23 mouse cellular contexts compared by ENCODE assay signal in genomic region chr2:35255004-35255403, GRCm38 (mm10). TPM values are rescaled to one million over a fixed set of nuclear protein-coding genes. Genes with fewer than 3 reads are reported as not detected.
DNase-seq lines count a peak whose midpoint lies in the region; TF ChIP-seq lines count a peak whose summit lies in the region.
"Had no signal": no experiment of that assay in that cellular context is flagged by ENCODE, and none has a peak within 500 bp of the region (broad histone marks: within the 10 kb centered on the region; RNA-seq: fewer than 3 reads in every experiment).

No protein-coding gene starts in this region.

- peaks cover 8% of the 10 kb centered on the region for H3K27me3 ChIP-seq in CH12.LX (replicated peaks)
- H3K27me3 ChIP-seq: embryonic facial prominence, embryonic 13.5 days had no signal

- H3K4me2 ChIP-seq in CH12.LX (ENCODE audit: insufficient read depth, low read depth, poor library complexity, severe bottlenecking): peak overlapping the region; percentile 88

- TF ChIP-seq POLR2A in CH12.LX (IDR thresholded peaks at IDR 0.05; ENCODE audit: low read depth, low read length): no peak

- in situ Hi-C loops in CH12.LX (cut with MboI; ENCODE audit: low pct_ligation_motif_present, low pct_unique_long_range_greater_than_20kb, low sequenced_read_pairs): loop anchor here (5.0 kb wide), 1 partner anchor 43 kb away; no protein-coding TSS in a partner anchor

- H3K9ac ChIP-seq in CH12.LX (ENCODE audit: insufficient read depth, low read depth): peak overlapping the region; percentile 10
- H3K9ac ChIP-seq: forebrain, embryonic 12.5 days had no signal

- no peaks in the 10 kb centered on the region for H3K9me3 ChIP-seq in CH12.LX (replicated peaks; ENCODE audit: low read length)
- H3K9me3 ChIP-seq: embryonic facial prominence, embryonic 13.5 days; embryonic facial prominence, embryonic 15.5 days; forebrain, embryonic 10.5 days; forebrain, embryonic 12.5 days had no signal

- no peak for TF ChIP-seq CTCF in CH12.LX (conservative IDR thresholded peaks at IDR 0.05 in 1 of 2, IDR thresholded peaks at IDR 0.05 in 1 of 2; ENCODE audit: low read depth in 2 of 2, low read length in 2 of 2)

- peaks cover 32 to 71% of the 10 kb centered on the region in 2 experiments for H3K4me1 ChIP-seq in CH12.LX (ENCODE audit: control insufficient read depth in 1 of 2, insufficient read depth in 2 of 2)

- intact Hi-C loops in gastrocnemius, postnatal 36 days (cut with DNase I): no loop called here

- TF ChIP-seq RAD21 in CH12.LX (IDR thresholded peaks at IDR 0.05; ENCODE audit: low read depth, low read length): no peak

- no peaks in the 10 kb centered on the region for H3K79me2 ChIP-seq in CH12.LX (replicated peaks; ENCODE audit: control insufficient read depth, extremely low read depth, insufficient read depth, poor library complexity, severe bottlenecking)

- TF ChIP-seq EP300 in CH12.LX (IDR thresholded peaks at IDR 0.05; ENCODE audit: low read length): no peak; the same call in 1 of the 2 replicates

- DNase-seq in 3134 (ENCODE audit: extremely low read depth, insufficient read length, low spot score): peak; percentile 80
- peak; percentile 84 for DNase-seq in 3T3-L1 (ENCODE audit: low read depth, low spot score)
- DNase-seq in CH12.LX (ENCODE audit: extremely low read depth): no peak
- peak; percentile 50 for DNase-seq in NIH3T3 (ENCODE audit: low read depth)
- no peak for DNase-seq in gastrocnemius, postnatal 36 days
- no peak for DNase-seq in right cerebral cortex, postnatal 10 days (ENCODE audit: low spot score in 2 of 2)
- DNase-seq in kidney, postnatal 10 days: no peak
- no peak for DNase-seq in right cerebral cortex, adult 2 months (ENCODE audit: low spot score in 2 of 2)
- DNase-seq: adrenal gland, adult 2 months; adrenal gland, postnatal 10 days; adrenal gland, postnatal 25 days; cerebellum, adult 11 months; cerebellum, adult 18-20 months; cerebellum, adult 8-10 months; cerebellum, adult 9-11 months; cerebellum, postnatal 14 days; cerebellum, postnatal 36 days; embryo, embryonic 11 days had no signal

- dilution Hi-C loops in CH12.LX (cut with MboI; ENCODE audit: extremely low pct_ligation_motif_present, extremely low pct_unique_long_range_greater_than_20kb, low sequenced_read_pairs): no loop called here

- no peaks in the 10 kb centered on the region for H3K36me3 ChIP-seq in CH12.LX (replicated peaks in 1 of 2; ENCODE audit: control insufficient read depth in 1 of 2, insufficient read depth in 1 of 2, low read length in 1 of 2)
- H3K36me3 ChIP-seq: embryonic facial prominence, embryonic 13.5 days; embryonic facial prominence, embryonic 15.5 days; forebrain, embryonic 10.5 days; forebrain, embryonic 12.5 days had no signal

- H3K27ac ChIP-seq in CH12.LX (ENCODE audit: insufficient read depth, low read depth): peak overlapping the region; percentile 60
- H3K27ac ChIP-seq: forebrain, embryonic 10.5 days; forebrain, embryonic 12.5 days had no signal

- H3K4me3 ChIP-seq in CH12.LX (replicated peaks in 1 of 3; ENCODE audit: low read depth in 2 of 3, low read length in 2 of 3, poor library complexity in 1 of 3): no peak overlapping the region
- H3K4me3 ChIP-seq: erythroblast, embryonic 14.5 days had no signal

TF ChIP-seq in CH12.LX, 34 proteins besides CTCF, POLR2A, EP300 and RAD21:
- TF ChIP-seq IRF4 (IDR thresholded peaks at IDR 0.05; ENCODE audit: low read depth, low read length) (peak; percentile 32; the same call in 1 of the 2 replicates), HCFC1 (IDR thresholded peaks at IDR 0.05; ENCODE audit: low read depth, low read length) (no peak), RCOR1 (conservative IDR thresholded peaks at IDR 0.05; ENCODE audit: low read depth, low read length) (no peak), MXI1 (IDR thresholded peaks at IDR 0.05; ENCODE audit: low read depth, low read length) (peak; percentile 53; the same call in 1 of the 2 replicates), POLR2AphosphoS2 (IDR thresholded peaks at IDR 0.05; ENCODE audit: low read depth, low read length) (no peak), PAX5 (IDR thresholded peaks at IDR 0.05; ENCODE audit: low read length) (no peak), ZMIZ1 (IDR thresholded peaks at IDR 0.05; ENCODE audit: low read depth, low read length) (no peak), SMC3 (IDR thresholded peaks at IDR 0.05; ENCODE audit: low read depth, low read length) (no peak), ETS1 (conservative IDR thresholded peaks at IDR 0.05; ENCODE audit: low read depth, low read length) (peak; percentile 22), ZC3H11A (IDR thresholded peaks at IDR 0.05; ENCODE audit: low read depth, low read length) (no peak), SIN3A (IDR thresholded peaks at IDR 0.05; ENCODE audit: low read length) (no peak), JUND (conservative IDR thresholded peaks at IDR 0.05; ENCODE audit: low read depth, low read length) (no peak), E2F4 (IDR thresholded peaks at IDR 0.05; ENCODE audit: insufficient replicate concordance, low read depth, low read length) (no peak), NRF1 (IDR thresholded peaks at IDR 0.05; ENCODE audit: low read depth, low read length) (no peak), NELFE (IDR thresholded peaks at IDR 0.05; ENCODE audit: low read depth, low read length) (no peak), CHD2 (IDR thresholded peaks at IDR 0.05; ENCODE audit: low read length) (peak; percentile 74), MYC (IDR thresholded peaks at IDR 0.05; ENCODE audit: low read depth, low read length) (no peak), TBP (conservative IDR thresholded peaks at IDR 0.05; ENCODE audit: low read depth, low read length) (no peak), MAX (IDR thresholded peaks at IDR 0.05; ENCODE audit: low read length) (peak; percentile 11; the same call in 1 of the 2 replicates), MAFK (IDR thresholded peaks at IDR 0.05; ENCODE audit: insufficient replicate concordance, low read length) (no peak), BHLHE40 (IDR thresholded peaks at IDR 0.05; ENCODE audit: low read depth, low read length) (peak; percentile 10; the same call in 1 of the 2 replicates), KAT2A (IDR thresholded peaks at IDR 0.05; ENCODE audit: insufficient replicate concordance, low read length) (no peak), CHD1 (IDR thresholded peaks at IDR 0.05; ENCODE audit: low read depth, low read length) (no peak), USF2 (conservative IDR thresholded peaks at IDR 0.05; ENCODE audit: low read depth, low read length) (no peak), JUN (IDR thresholded peaks at IDR 0.05; ENCODE audit: insufficient read depth, low read depth, low read length) (no peak), ZNF384 (IDR thresholded peaks at IDR 0.05; ENCODE audit: low read depth, low read length) (no peak), UBTF (IDR thresholded peaks at IDR 0.05; ENCODE audit: low read depth, low read length) (0 out of 2 replicates have a peak, but pooled peaks have one; percentile 37), MEF2A (IDR thresholded peaks at IDR 0.05; ENCODE audit: borderline replicate concordance, low read depth, low read length) (peak; percentile 43), GABPA (IDR thresholded peaks at IDR 0.05; ENCODE audit: insufficient replicate concordance, low read depth, low read length) (no peak), MAZ (IDR thresholded peaks at IDR 0.05; ENCODE audit: low read depth, low read length) (no peak), TCF12 (IDR thresholded peaks at IDR 0.05; ENCODE audit: low read depth, low read length) (peak; percentile 39; the same call in 1 of the 2 replicates), USF1 (IDR thresholded peaks at IDR 0.05; ENCODE audit: low read depth, low read length) (no peak), ELF1 (IDR thresholded peaks at IDR 0.05; ENCODE audit: low read depth, low read length) (no peak), ZKSCAN1 (IDR thresholded peaks at IDR 0.05; ENCODE audit: borderline replicate concordance, low read depth, low read length) (no peak)

RNA-seq across cellular contexts. Expression of gene Gsn, which starts 1.2 kb away (rescaled TPM):
- total RNA-seq in CH12.LX (2012; rRNA removed) (41.0 and 54.2 TPM in 2 replicates), CH12.LX (2014; rRNA removed) (37.5 and 42.9 TPM in 2 replicates)
- 22.6 and 24.2 TPM in 2 replicates for polyA plus RNA-seq in CH12.LX (2012; ENCODE audit: insufficient read length, low read depth)
- 100 to 1,000 TPM; 396 to 415 TPM for total RNA-seq in gastrocnemius, postnatal 36 days (2021)

RNA-seq across cellular contexts. Expression of gene Rab14, which starts 54.1 kb away (rescaled TPM):
- total RNA-seq in CH12.LX (2012; rRNA removed): 26.8 and 31.6 TPM in 2 replicates
- 66.2 and 69.2 TPM in 2 replicates for total RNA-seq in CH12.LX (2014; rRNA removed)
- 83.1 and 94.4 TPM in 2 replicates for polyA plus RNA-seq in CH12.LX (2012; ENCODE audit: insufficient read length, low read depth)
- total RNA-seq in gastrocnemius, postnatal 36 days (2021): 10 to 100 TPM; 65.4 to 81.3 TPM

Comparison
In these comparisons a context has a peak if more than half of its experiments do, and no peak if none do; other contexts are left out.
1. DNase-seq: peak in 3134 (single experiment), 3T3-L1 (single experiment) and NIH3T3 (single experiment); none in CH12.LX (single experiment), gastrocnemius, postnatal 36 days (0 of 2), right cerebral cortex, postnatal 10 days (0 of 2), kidney, postnatal 10 days (single experiment) and right cerebral cortex, adult 2 months (0 of 2).
2. RNA of gene Gsn, which starts 1.2 kb away (total RNA-seq): 396 to 415 TPM in gastrocnemius, postnatal 36 days; 37.5 to 54.2 TPM in CH12.LX; every median in the first group is over 4 times any median in the second.